Mouse (Mus musculus): ENCODE results near the gene Kcnip4. TPM values are rescaled to one million over a fixed set of nuclear protein-coding genes. Genes with fewer than 3 reads are reported as not detected.

Kcnip4 gene
- total RNA-seq, 2 experiments from 2014 or later: 0.11 TPM; not detected in 1

GRCm38 (mm10) chr5:48650496-48650895 is 874.2 kb downstream of the Kcnip4 start:
- no peak for DNase-seq (ENCODE audit: low spot score)
- intact Hi-C loops (cut with DNase I): no loop called here

- intact Hi-C loops (cut with DNase I): no loop called here
- DNase-seq (ENCODE audit: low spot score): no peak
Measured at GRCm38 (mm10) chr5:48636675-48637074, 888.0 kb downstream of the Kcnip4 start.

- intact Hi-C loops (cut with DNase I): no loop called here
- DNase-seq (ENCODE audit: low spot score): no peak
Measured at GRCm38 (mm10) chr5:48633631-48634030, 891.1 kb downstream of the Kcnip4 start.

- intact Hi-C loops (cut with DNase I): no loop called here
Measured at GRCm38 (mm10) chr5:48623370-48623769, 901.3 kb downstream of the Kcnip4 start.

GRCm38 (mm10) chr5:48606916-48607315 is 917.8 kb downstream of the Kcnip4 start:
- DNase-seq (ENCODE audit: low spot score): no peak
- intact Hi-C loops (cut with DNase I): no loop called here

More at GRCm38 (mm10) chr5:48623370-48623769, 901.3 kb downstream of the Kcnip4 start:
- no peak for DNase-seq (ENCODE audit: low spot score)

- DNase-seq (ENCODE audit: low spot score): no peak
- intact Hi-C loops (cut with DNase I): no loop called here
Measured at GRCm38 (mm10) chr5:48606281-48606680, 918.4 kb downstream of the Kcnip4 start.

- DNase-seq (ENCODE audit: low spot score): no peak
- intact Hi-C loops (cut with DNase I): no loop called here
Measured at GRCm38 (mm10) chr5:48599481-48600040, 925.1 kb downstream of the Kcnip4 start.

GRCm38 (mm10) chr5:48588014-48588413 is 936.7 kb downstream of the Kcnip4 start:
- no peak for DNase-seq (ENCODE audit: low spot score)
- intact Hi-C loops (cut with DNase I): no loop called here

- intact Hi-C loops (cut with DNase I): no loop called here
Measured at GRCm38 (mm10) chr5:48583431-48583830, 941.3 kb downstream of the Kcnip4 start.

GRCm38 (mm10) chr5:48563996-48564587 is 960.6 kb downstream of the Kcnip4 start:
- no peak for DNase-seq (ENCODE audit: low spot score)
- intact Hi-C loops (cut with DNase I): no loop called here

More at GRCm38 (mm10) chr5:48583431-48583830, 941.3 kb downstream of the Kcnip4 start:
- DNase-seq (ENCODE audit: low spot score): no peak

- DNase-seq (ENCODE audit: low spot score): no peak
- intact Hi-C loops (cut with DNase I): no loop called here
Measured at GRCm38 (mm10) chr5:48551753-48552152, 973.0 kb downstream of the Kcnip4 start.

- intact Hi-C loops (cut with DNase I): no loop called here
- DNase-seq (ENCODE audit: low spot score): no peak
Measured at GRCm38 (mm10) chr5:48545825-48546224, 978.9 kb downstream of the Kcnip4 start.

GRCm38 (mm10) chr5:48544784-48545734 is 979.6 kb downstream of the Kcnip4 start:
- no peak for DNase-seq (ENCODE audit: low spot score)
- intact Hi-C loops (cut with DNase I): no loop called here

GRCm38 (mm10) chr5:48518035-48518434 is 1006.7 kb downstream of the Kcnip4 start:
- no peak for DNase-seq (ENCODE audit: low spot score)
- intact Hi-C loops (cut with DNase I): no loop called here

GRCm38 (mm10) chr5:48513354-48513753 is 1011.4 kb downstream of the Kcnip4 start:
- no peak for DNase-seq (ENCODE audit: low spot score)
- intact Hi-C loops (cut with DNase I): no loop called here

- intact Hi-C loops (cut with DNase I): no loop called here
- DNase-seq (ENCODE audit: low spot score): no peak
Measured at GRCm38 (mm10) chr5:48511357-48511756, 1013.4 kb downstream of the Kcnip4 start.

- intact Hi-C loops (cut with DNase I): no loop called here
- DNase-seq (ENCODE audit: low spot score): no peak
Measured at GRCm38 (mm10) chr5:48510241-48510640, 1014.5 kb downstream of the Kcnip4 start.

- intact Hi-C loops (cut with DNase I): no loop called here
- DNase-seq (ENCODE audit: low spot score): no peak
Measured at GRCm38 (mm10) chr5:48509194-48509930, 1015.3 kb downstream of the Kcnip4 start.

- intact Hi-C loops (cut with DNase I): no loop called here
- no peak for DNase-seq (ENCODE audit: low spot score)
Measured at GRCm38 (mm10) chr5:48503094-48503493, 1021.6 kb downstream of the Kcnip4 start.

- intact Hi-C loops (cut with DNase I): no loop called here
- DNase-seq (ENCODE audit: low spot score): no peak
Measured at GRCm38 (mm10) chr5:48502442-48502841, 1022.3 kb downstream of the Kcnip4 start.
